Mouse (Mus musculus): Measurements from ENCODE around the gene Pfn3.

- TF ChIP-seq GATA1 (IDR thresholded peaks at IDR 0.05; ENCODE audit: low read length) (no peak), TAL1 (IDR thresholded peaks at IDR 0.05; ENCODE audit: low read length) (no peak)
Observed at GRCm38 (mm10) chr13:55412643-55413307, 2.3 kb downstream of the Pfn3 start.
